Mouse (Mus musculus) layer of hippocampus, postnatal 10 days (tissue): ENCODE measurements around the gene Golgb1. TPM values are rescaled to one million over a fixed set of nuclear protein-coding genes. Genes with fewer than 3 reads are reported as not detected.
"Not testable (repeated sequence)": the region's sequence is repeated elsewhere in the genome, so short reads cannot be mapped to it uniquely, and the experiment has no call there.

Source experiments
- DNase-seq, 2 experiments: peaks; one replicate each; pipeline ENCODE4 v3.0.0; 2021; ENCODE audit warnings: low spot score in 2 of 2
- long read RNA-seq: library from polyadenylated mRNA; stranded (forward); transcript quantifications from one replicate; pipeline ENCODE4 v2.0.0, GENCODE M21; 2023
- total RNA-seq, 2 experiments: library from RNA; stranded (reverse); gene quantifications; 2 replicates each; pipeline ENCODE4 v1.2.3; 2021

Golgb1 gene
- total RNA-seq: 10 to 100 TPM; 59.3 to 62.9 TPM
- long read RNA-seq, partial matches to known transcripts: 2 of 5 reads
- long read RNA-seq, other reads (novel, unspliced or antisense): 3 of 5 reads

GRCm38 (mm10) chr16:36874583-36875275, at the start of gene Golgb1, which contains the start of gene Eaf2:
Golgb1 (plus strand) TSS chr16:36875140.
Eaf2 (minus strand) TSS chr16:36875003.
- peak; percentile 91 to 93 for DNase-seq

GRCm38 (mm10) chr16:36827611-36828053, 47.3 kb upstream of the Golgb1 start:
- peak in 1 of 2 experiments; percentile 12 for DNase-seq

- peak; percentile 74 to 82 for DNase-seq
Measured at GRCm38 (mm10) chr16:36828054-36828786, 46.7 kb upstream of the Golgb1 start, which contains the start of gene Iqcb1. Iqcb1 (plus strand) TSS chr16:36828385.

GRCm38 (mm10) chr16:36828820-36829219, 46.1 kb upstream of the Golgb1 start:
- DNase-seq: no peak

- DNase-seq: not testable (repeated sequence)
Measured at GRCm38 (mm10) chr16:36846894-36847293, 28.0 kb upstream of the Golgb1 start.

- DNase-seq: no peak
Measured at GRCm38 (mm10) chr16:36851202-36851601, 23.7 kb upstream of the Golgb1 start.

GRCm38 (mm10) chr16:36863585-36863984, 11.4 kb upstream of the Golgb1 start:
- no peak for DNase-seq

GRCm38 (mm10) chr16:36869442-36869841, 5.5 kb upstream of the Golgb1 start:
- DNase-seq: no peak

GRCm38 (mm10) chr16:36875276-36875851, 424 bp downstream of the Golgb1 start:
- DNase-seq: no peak

GRCm38 (mm10) chr16:36877316-36877715, 2.4 kb downstream of the Golgb1 start:
- no peak for DNase-seq

GRCm38 (mm10) chr16:36882737-36883343, 7.9 kb downstream of the Golgb1 start:
- no peak for DNase-seq

GRCm38 (mm10) chr16:36884881-36885280, 9.9 kb downstream of the Golgb1 start:
- peak; percentile 25 to 32 for DNase-seq

- DNase-seq: no peak
Measured at GRCm38 (mm10) chr16:36885912-36886311, 11.0 kb downstream of the Golgb1 start.

- no peak for DNase-seq
Measured at GRCm38 (mm10) chr16:36887546-36887945, 12.6 kb downstream of the Golgb1 start.

- DNase-seq: no peak
Measured at GRCm38 (mm10) chr16:36890559-36890958, 15.6 kb downstream of the Golgb1 start.

GRCm38 (mm10) chr16:36891415-36891814, 16.5 kb downstream of the Golgb1 start:
- no peak for DNase-seq

GRCm38 (mm10) chr16:36893317-36893716, 18.4 kb downstream of the Golgb1 start:
- no peak for DNase-seq

- DNase-seq: no peak
Measured at GRCm38 (mm10) chr16:36896712-36897111, 21.8 kb downstream of the Golgb1 start.

GRCm38 (mm10) chr16:36903156-36903555, 28.2 kb downstream of the Golgb1 start:
- DNase-seq: no peak

- no peak for DNase-seq
Measured at GRCm38 (mm10) chr16:36911909-36912308, 37.0 kb downstream of the Golgb1 start.

GRCm38 (mm10) chr16:36912311-36912710, 37.4 kb downstream of the Golgb1 start:
- DNase-seq: no peak
